Mouse (Mus musculus): ENCODE results near the gene Sdhb.

DNA sequence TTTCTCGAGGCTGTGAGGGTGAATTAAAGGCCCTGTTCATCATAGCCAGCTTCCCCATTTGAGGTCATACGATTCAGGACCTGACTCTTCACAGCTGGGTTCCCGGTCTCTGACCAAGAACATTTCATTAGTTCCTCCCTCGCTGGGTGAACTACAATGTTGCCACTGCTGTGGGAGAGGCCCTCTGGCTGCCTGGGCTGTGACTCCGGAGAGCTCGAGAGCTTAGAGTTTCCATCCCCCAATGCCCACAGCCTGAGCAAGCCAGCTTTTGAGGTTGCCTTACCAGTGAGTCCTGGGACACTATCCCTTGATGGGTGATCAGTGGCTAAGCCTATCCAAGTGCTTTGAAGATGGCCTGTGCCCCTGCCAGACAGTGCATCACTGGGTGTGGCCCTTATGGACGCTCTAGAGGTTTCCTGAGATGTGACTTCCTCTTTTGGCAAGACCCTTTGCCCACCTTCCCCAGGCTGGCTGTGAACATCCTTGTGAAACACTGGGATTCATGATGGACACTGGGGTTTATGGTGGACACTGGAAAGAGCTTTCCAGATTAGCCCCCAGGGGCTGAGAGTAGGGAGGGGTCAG is 27.8 kb downstream of the Sdhb start:
- no peak for TF ChIP-seq CTCF (IDR thresholded peaks at IDR 0.05 in 2 of 3, conservative IDR thresholded peaks at IDR 0.05 in 1 of 3; ENCODE audit: control insufficient read depth in 1 of 3, insufficient read depth in 1 of 3, low read depth in 2 of 3, low read length in 3 of 3, poor library complexity in 1 of 3, severe bottlenecking in 1 of 3)
- no peak for TF ChIP-seq USF1 (IDR thresholded peaks at IDR 0.05; ENCODE audit: low read depth, low read length)
- TF ChIP-seq POLR2A (IDR thresholded peaks at IDR 0.05; ENCODE audit: control insufficient read depth in 1 of 2, insufficient read depth in 1 of 2, low read depth in 1 of 2, low read length in 2 of 2, poor library complexity in 1 of 2) = no peak
- TF ChIP-seq EP300 (IDR thresholded peaks at IDR 0.05; ENCODE audit: low read depth in 1 of 2, low read length in 2 of 2) = no peak
